Comparison of ENCODE assay signal across 16 mouse cellular contexts in genomic region chr2:32527468-32527966, GRCm38 (mm10). TPM values are rescaled to one million over a fixed set of nuclear protein-coding genes. Genes with fewer than 3 reads are reported as not detected.
DNase-seq lines count a peak whose midpoint lies in the region; ATAC-seq lines count a peak whose summit lies in the region.
"Had no signal": no experiment of that assay in that cellular context is flagged by ENCODE, and none has a peak within 500 bp of the region (broad histone marks: within the 10 kb centered on the region; RNA-seq: fewer than 3 reads in every experiment).

No protein-coding gene starts in this region.

- no peak overlapping the region for H3K27ac ChIP-seq in kidney, embryonic 15.5 days
- H3K27ac ChIP-seq: embryonic facial prominence, embryonic 15.5 days; heart, adult 2 months had no signal

- peak; percentile 62; the same call in 1 of the 2 replicates for ATAC-seq in kidney, embryonic 15.5 days (replicated peaks; ENCODE audit: low FRiP score)
- ATAC-seq in inflammation-experienced regulatory T-cells, adult 6 months = no peak
- ATAC-seq in megakaryocyte-erythroid progenitor cell, adult 5-6 weeks (replicated peaks; ENCODE audit: low FRiP score, low TSS enrichment, poor library complexity, severe bottlenecking) = no peak
- ATAC-seq: forebrain, embryonic 16.5 days had no signal

- peaks cover 8% of the 10 kb centered on the region; the same call in 1 of the 2 replicates for H3K4me1 ChIP-seq in kidney, embryonic 15.5 days
- H3K4me1 ChIP-seq: embryonic facial prominence, embryonic 15.5 days had no signal

- H3K27me3 ChIP-seq in kidney, embryonic 15.5 days = no peaks in the 10 kb centered on the region
- H3K27me3 ChIP-seq: embryonic facial prominence, embryonic 15.5 days had no signal

- DNase-seq in gastrocnemius, adult 18-20 months (ENCODE audit: low spot score) = peak; percentile 42
- DNase-seq in gastrocnemius, postnatal 14 days = no peak
- peak; percentile 46 for DNase-seq in urinary bladder, postnatal 14 days (ENCODE audit: low spot score)
- no peak for DNase-seq in urinary bladder, adult 2 months (ENCODE audit: low spot score)
- no peak for DNase-seq in right cerebral cortex, postnatal 25 days
- DNase-seq: B cell, adult 2 months; cerebellum, postnatal 36 days; heart, adult 2 months; heart, postnatal 4 days; thymus, adult 18-20 months had no signal

- intact Hi-C loops in gastrocnemius, postnatal 14 days (cut with DNase I; ENCODE audit: low total_unique reads) = no loop called here

- H3K4me2 ChIP-seq in kidney, embryonic 15.5 days = no peak overlapping the region
- H3K4me2 ChIP-seq: embryonic facial prominence, embryonic 15.5 days had no signal

- no peak overlapping the region for H3K9ac ChIP-seq in kidney, embryonic 15.5 days
- H3K9ac ChIP-seq: embryonic facial prominence, embryonic 15.5 days had no signal

- 64% methylated on average over 14 of the region's 14 CpGs for WGBS in kidney, embryonic 15.5 days

- H3K36me3 ChIP-seq in kidney, embryonic 15.5 days = no peaks in the 10 kb centered on the region
- H3K36me3 ChIP-seq: embryonic facial prominence, embryonic 15.5 days had no signal

- no peaks in the 10 kb centered on the region for H3K9me3 ChIP-seq in kidney, embryonic 15.5 days (replicated peaks)
- H3K9me3 ChIP-seq: embryonic facial prominence, embryonic 15.5 days had no signal

- no peak overlapping the region for H3K4me3 ChIP-seq in kidney, embryonic 15.5 days (replicated peaks)
- H3K4me3 ChIP-seq: embryonic facial prominence, embryonic 15.5 days; heart, adult 2 months had no signal

RNA-seq across cellular contexts. Expression of gene Fam102a, which starts 7.6 kb away (rescaled TPM):
- 1 to 10 TPM; 2.0 to 2.6 TPM for total RNA-seq in gastrocnemius, adult 18-20 months (2021)
- total RNA-seq in gastrocnemius, postnatal 14 days (2021) = 1 to 10 TPM; 3.5 to 4.2 TPM
- polyA plus RNA-seq in urinary bladder, adult 2 months (2012; rRNA removed) = 17.1 and 25.9 TPM in 2 replicates
- polyA plus RNA-seq in kidney, embryonic 15.5 days (2015; fragmentation: Nextera tagmentation; extraction: Ambion mirVana) = 14.5 and 15.0 TPM in 2 replicates
- 10 to 100 TPM; 40.7 to 52.4 (median 50.7) TPM for polyA plus RNA-seq in inflammation-experienced regulatory T-cells, adult 6 months (2017; shearing (Covaris generic))
- total RNA-seq in megakaryocyte-erythroid progenitor cell, adult 5-6 weeks (2014; fragmentation: Nextera tagmentation) = 1.5 and 2.9 TPM in 2 replicates
- total RNA-seq in megakaryocyte-erythroid progenitor cell, adult 5-6 weeks (2017) = 0.34 and 2.3 TPM in 2 replicates

RNA-seq across cellular contexts. Expression of gene Dpm2, which starts 43.1 kb away (rescaled TPM):
- total RNA-seq in gastrocnemius, adult 18-20 months (2021) = 10 to 100 TPM; 11.7 to 12.6 TPM
- total RNA-seq in gastrocnemius, postnatal 14 days (2021) = 10 to 100 TPM; 17.6 to 17.8 TPM
- 88.5 and 117 TPM in 2 replicates for polyA plus RNA-seq in urinary bladder, adult 2 months (2012; rRNA removed)
- 103 and 107 TPM in 2 replicates for polyA plus RNA-seq in kidney, embryonic 15.5 days (2015; fragmentation: Nextera tagmentation; extraction: Ambion mirVana)
- 100 to 1,000 TPM; 126 to 160 (median 144) TPM for polyA plus RNA-seq in inflammation-experienced regulatory T-cells, adult 6 months (2017; shearing (Covaris generic))
- total RNA-seq in megakaryocyte-erythroid progenitor cell, adult 5-6 weeks (2014; fragmentation: Nextera tagmentation) = 94.2 and 108 TPM in 2 replicates
- 33.0 and 38.5 TPM in 2 replicates for total RNA-seq in megakaryocyte-erythroid progenitor cell, adult 5-6 weeks (2017)

RNA-seq across cellular contexts. Expression of gene Pip5kl1, which starts 47.1 kb away (rescaled TPM):
- not detected for total RNA-seq in gastrocnemius, adult 18-20 months (2021)
- not detected for total RNA-seq in gastrocnemius, postnatal 14 days (2021)
- 0.08 TPM in 1 of 2 replicates, not detected in the other for polyA plus RNA-seq in urinary bladder, adult 2 months (2012; rRNA removed)
- 2.0 and 2.7 TPM in 2 replicates for polyA plus RNA-seq in kidney, embryonic 15.5 days (2015; fragmentation: Nextera tagmentation; extraction: Ambion mirVana)
- not detected for polyA plus RNA-seq in inflammation-experienced regulatory T-cells, adult 6 months (2017; shearing (Covaris generic))
- not detected in 2 replicates for total RNA-seq in megakaryocyte-erythroid progenitor cell, adult 5-6 weeks (2014; fragmentation: Nextera tagmentation)
- 0.23 TPM in 1 of 2 replicates, not detected in the other for total RNA-seq in megakaryocyte-erythroid progenitor cell, adult 5-6 weeks (2017)
- total RNA-seq: heart, adult 2 months had no signal

RNA-seq across cellular contexts. Expression of gene 9430097D07Rik, which starts 48.0 kb away (rescaled TPM):
- total RNA-seq in gastrocnemius, adult 18-20 months (2021) = not detected
- not detected for total RNA-seq in gastrocnemius, postnatal 14 days (2021)
- 0.07 TPM in 1 of 2 replicates, not detected in the other for polyA plus RNA-seq in urinary bladder, adult 2 months (2012; rRNA removed)
- polyA plus RNA-seq in kidney, embryonic 15.5 days (2015; fragmentation: Nextera tagmentation; extraction: Ambion mirVana) = 0.10 and 0.17 TPM in 2 replicates
- under 1 TPM in 1 of 3 experiments, not detected in 2; 0.31 TPM for polyA plus RNA-seq in inflammation-experienced regulatory T-cells, adult 6 months (2017; shearing (Covaris generic))
- not detected in 2 replicates for total RNA-seq in megakaryocyte-erythroid progenitor cell, adult 5-6 weeks (2014; fragmentation: Nextera tagmentation)
- 0.75 TPM in 1 of 2 replicates, not detected in the other for total RNA-seq in megakaryocyte-erythroid progenitor cell, adult 5-6 weeks (2017)
- total RNA-seq: heart, adult 2 months; heart, postnatal 4 days had no signal
- polyA plus RNA-seq: heart, adult 2 months; lung, embryonic 16.5 days had no signal

RNA-seq across cellular contexts. Expression of gene St6galnac4, which starts 59.4 kb away (rescaled TPM):
- 10 to 100 TPM; 13.5 to 19.8 TPM for total RNA-seq in gastrocnemius, adult 18-20 months (2021)
- 10 to 100 TPM; 25.6 to 26.3 TPM for total RNA-seq in gastrocnemius, postnatal 14 days (2021)
- polyA plus RNA-seq in urinary bladder, adult 2 months (2012; rRNA removed) = 13.3 and 16.1 TPM in 2 replicates
- polyA plus RNA-seq in kidney, embryonic 15.5 days (2015; fragmentation: Nextera tagmentation; extraction: Ambion mirVana) = 22.3 and 23.2 TPM in 2 replicates
- polyA plus RNA-seq in inflammation-experienced regulatory T-cells, adult 6 months (2017; shearing (Covaris generic)) = 10 to 100 TPM; 31.5 to 42.6 (median 33.5) TPM
- 21.5 and 29.8 TPM in 2 replicates for total RNA-seq in megakaryocyte-erythroid progenitor cell, adult 5-6 weeks (2014; fragmentation: Nextera tagmentation)
- total RNA-seq in megakaryocyte-erythroid progenitor cell, adult 5-6 weeks (2017) = 22.3 and 22.7 TPM in 2 replicates

Comparison
In these comparisons a context has a peak if more than half of its experiments do, and no peak if none do; other contexts are left out.
1. DNase-seq: peak in gastrocnemius, adult 18-20 months (single experiment) and urinary bladder, postnatal 14 days (single experiment); none in gastrocnemius, postnatal 14 days (single experiment), urinary bladder, adult 2 months (single experiment) and right cerebral cortex, postnatal 25 days (single experiment).